Mouse (Mus musculus) bone marrow macrophage, adult 2 months (primary cell): ENCODE measurements around the gene Pde4d.

ENCODE experiments used
- CTCF ChIP-seq: IDR thresholded peaks from 2 replicates; pipeline ENCODE4 v1.5.1; 2012; ENCODE audit warnings: low read depth, mild to moderate bottlenecking, low read length, moderate library complexity
- POLR2A ChIP-seq: IDR thresholded peaks from 2 replicates; pipeline ENCODE4 v1.6.1; 2012; ENCODE audit warnings: mild to moderate bottlenecking, low read depth, low read length, borderline replicate concordance

DNA sequence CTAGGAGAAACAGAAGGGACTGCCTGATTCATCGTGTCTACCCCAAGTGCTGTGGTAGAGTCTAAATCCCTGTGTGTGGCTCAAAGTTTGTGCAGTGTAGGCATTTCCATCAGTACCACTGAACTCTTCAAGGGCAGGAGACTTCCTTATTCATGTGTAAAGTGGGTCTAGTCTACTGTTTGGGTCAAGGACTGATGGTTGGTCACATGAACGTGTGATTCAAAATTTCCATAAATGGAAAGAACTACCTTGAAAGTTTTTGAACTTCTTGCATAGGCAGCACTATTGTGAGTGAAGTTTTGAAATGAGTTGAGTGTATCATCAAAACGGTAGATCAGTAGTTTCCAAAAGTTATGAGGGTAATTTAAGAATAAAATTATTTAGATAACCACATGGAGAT is 313.5 kb downstream of the Pde4d start:
- TF ChIP-seq POLR2A (no peak), CTCF (no peak)
